Mouse (Mus musculus): Measurements from ENCODE around the gene Spryd7.

DNA sequence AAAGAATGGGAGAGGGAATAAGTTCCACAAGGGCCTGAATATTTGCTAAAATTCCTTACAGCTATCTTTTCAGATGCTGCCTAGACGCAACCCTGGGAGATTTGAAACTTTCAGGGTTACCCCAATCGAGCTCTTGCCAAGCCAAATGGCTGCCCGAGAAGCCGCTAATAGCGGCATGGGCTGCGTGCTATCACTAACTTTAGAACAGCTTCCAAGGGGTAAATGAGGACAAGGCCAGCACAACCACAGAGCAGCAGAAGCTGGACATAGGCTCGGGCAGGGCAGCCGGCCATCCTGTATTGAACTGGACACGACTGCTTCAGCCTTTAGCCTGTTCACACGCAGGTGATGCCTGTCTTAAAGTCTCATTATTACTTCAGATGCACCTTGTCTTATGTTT lies 18.4 kb upstream of the Spryd7 start:
- TF ChIP-seq POLR2A (IDR thresholded peaks at IDR 0.05; ENCODE audit: borderline replicate concordance, low read depth, low read length) (no peak), CTCF (IDR thresholded peaks at IDR 0.05; ENCODE audit: low read depth, low read length) (no peak)

All from bone marrow macrophage, adult 2 months (primary cell).